Mouse (Mus musculus) testis, adult 2 months (tissue): Measurements from ENCODE around the gene Apod.

Experiments used
- CTCF ChIP-seq: fragments of 200-500 bp; IDR thresholded peaks from 2 replicates; pipeline ENCODE4 v1.5.1; 2012; ENCODE audit warnings: low read depth, mild to moderate bottlenecking, inconsistent platforms, low read length, moderate library complexity; ENCODE audit not compliant: control insufficient read depth, insufficient read depth, insufficient replicate concordance
- POLR2A ChIP-seq: fragments of 200-500 bp; IDR thresholded peaks from 2 replicates; pipeline ENCODE4 v1.6.1; 2012; ENCODE audit warnings: low read depth, mild to moderate bottlenecking, inconsistent platforms, low read length, moderate library complexity; ENCODE audit not compliant: control insufficient read depth

- TF ChIP-seq POLR2A (no peak), CTCF (0 out of 2 replicates have a peak, but pooled peaks have one; percentile 16)
Observed at GRCm38 (mm10) chr16:31352996-31353395, 38.4 kb upstream of the Apod start.
